Mouse (Mus musculus) gastrocnemius, postnatal 10 days (tissue): ENCODE measurements at regions not wholly inside any gene's neighbourhood (a gene's known extent, or its start where the extent isn't known, plus 50 kb on each side); places are given as distances from the start of the nearest gene placed in this dataset.

ENCODE experiments used
- DNase-seq: peaks from one replicate; pipeline ENCODE4 v3.0.0; 2021; ENCODE audit warnings: mixed read lengths

- DNase-seq = no peak
Observed at GRCm38 (mm10) chr10:69044171-69044651, 107.0 kb upstream of the Rhobtb1 start.

GRCm38 (mm10) chr10:69045275-69045674 is 106.0 kb upstream of the Rhobtb1 start:
- no peak for DNase-seq

DNA sequence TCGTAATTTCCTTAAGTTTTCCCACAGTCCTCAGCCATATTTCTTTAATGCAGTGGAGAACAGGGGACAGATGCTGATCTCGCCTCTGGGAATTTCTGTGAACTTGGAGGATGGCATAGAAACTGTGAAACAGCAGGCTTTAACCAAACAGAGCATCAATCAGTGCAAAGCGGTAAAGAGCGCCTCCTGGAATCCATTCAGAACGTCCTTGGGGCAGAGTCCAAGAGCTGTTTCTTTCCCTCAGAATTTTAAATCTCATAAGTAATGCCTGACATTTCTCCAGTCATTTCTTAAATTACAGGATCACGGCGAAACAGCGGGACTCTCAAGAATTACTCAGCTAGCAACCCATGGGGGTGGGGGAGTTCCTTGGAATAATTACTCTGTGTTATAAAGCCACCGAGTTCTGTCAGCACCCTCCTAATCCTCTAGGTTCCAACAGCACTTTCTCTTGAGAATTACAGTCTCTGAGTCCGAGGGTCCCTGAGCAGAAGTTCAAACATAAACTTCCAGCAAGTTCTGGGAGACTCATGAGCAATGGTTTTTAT is 105.2 kb upstream of the Rhobtb1 start:
- no peak for DNase-seq

GRCm38 (mm10) chr10:69078008-69078407 is 73.2 kb upstream of the Rhobtb1 start:
- DNase-seq = no peak

GRCm38 (mm10) chr10:69086184-69086583 is 65.0 kb upstream of the Rhobtb1 start:
- DNase-seq = no peak

DNA sequence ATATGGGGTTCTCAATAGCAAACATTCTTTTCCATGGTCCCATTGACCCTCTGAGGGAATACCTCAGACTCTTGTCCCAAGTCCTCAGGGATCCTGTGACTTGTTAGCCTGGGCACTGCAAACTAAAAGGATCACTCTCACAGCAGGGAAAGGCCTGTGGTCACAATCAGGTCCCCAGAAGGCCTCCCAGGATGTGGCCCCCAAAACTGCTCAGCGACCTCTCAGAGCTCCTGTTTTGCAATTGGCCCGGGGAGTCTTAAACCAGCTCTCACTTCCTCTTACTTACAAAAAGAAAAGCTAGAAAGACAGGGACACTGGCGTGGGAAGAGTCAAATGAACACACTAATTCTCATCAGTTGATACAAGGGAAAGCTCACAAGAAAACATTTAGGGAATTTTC is 59.4 kb upstream of the Rhobtb1 start:
- DNase-seq = no peak

DNA sequence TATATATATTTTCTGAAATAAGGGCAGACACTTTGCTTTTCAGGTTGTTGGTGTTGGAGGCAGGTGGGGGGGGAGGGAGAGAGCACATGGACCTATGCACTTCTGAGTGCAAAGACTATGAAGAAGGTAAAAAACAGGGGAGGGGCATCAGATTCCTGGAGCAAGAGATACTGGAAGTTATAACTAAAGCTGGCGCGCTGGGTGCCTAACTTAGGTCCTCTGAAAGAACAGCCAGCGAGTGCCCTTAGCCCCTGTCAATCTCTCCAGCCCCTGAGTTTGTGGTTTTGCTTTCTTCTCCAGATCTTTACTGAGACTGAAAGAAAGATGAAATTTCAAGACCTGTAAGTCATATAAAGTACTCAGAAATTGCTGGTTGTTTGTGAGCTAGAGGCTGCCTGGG is 51.2 kb upstream of the Rhobtb1 start:
- DNase-seq = no peak

DNA sequence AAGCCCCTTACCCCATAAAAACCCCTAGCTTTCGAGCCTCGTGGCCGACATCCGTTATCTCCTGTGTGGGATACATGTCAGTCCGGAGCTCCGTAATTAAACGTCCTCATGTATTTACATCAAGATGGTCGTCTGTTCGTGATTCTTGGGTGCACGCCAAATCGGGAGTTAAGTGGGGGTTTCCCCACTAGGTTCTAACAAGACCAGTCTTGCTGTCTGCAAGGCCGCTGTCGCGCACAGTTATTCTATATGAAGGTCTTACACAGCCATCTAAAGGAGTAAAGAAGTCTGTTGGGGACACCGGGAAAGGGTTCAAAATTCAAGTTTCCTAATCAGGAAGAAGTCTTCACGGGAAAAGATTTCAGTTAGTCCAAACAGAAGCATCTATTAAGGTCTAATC is 50.5 kb upstream of the Rhobtb1 start:
- DNase-seq = peak; percentile 15
